Mouse (Mus musculus): ENCODE results near the gene Pex3. TPM values are rescaled to one million over a fixed set of nuclear protein-coding genes. Genes with fewer than 3 reads are reported as not detected.

Gene Pex3
- 12.4 and 14.2 TPM in 2 replicates for polyA plus RNA-seq (2016; fragmentation: Nextera tagmentation; extraction: Ambion mirVana)

DNA sequence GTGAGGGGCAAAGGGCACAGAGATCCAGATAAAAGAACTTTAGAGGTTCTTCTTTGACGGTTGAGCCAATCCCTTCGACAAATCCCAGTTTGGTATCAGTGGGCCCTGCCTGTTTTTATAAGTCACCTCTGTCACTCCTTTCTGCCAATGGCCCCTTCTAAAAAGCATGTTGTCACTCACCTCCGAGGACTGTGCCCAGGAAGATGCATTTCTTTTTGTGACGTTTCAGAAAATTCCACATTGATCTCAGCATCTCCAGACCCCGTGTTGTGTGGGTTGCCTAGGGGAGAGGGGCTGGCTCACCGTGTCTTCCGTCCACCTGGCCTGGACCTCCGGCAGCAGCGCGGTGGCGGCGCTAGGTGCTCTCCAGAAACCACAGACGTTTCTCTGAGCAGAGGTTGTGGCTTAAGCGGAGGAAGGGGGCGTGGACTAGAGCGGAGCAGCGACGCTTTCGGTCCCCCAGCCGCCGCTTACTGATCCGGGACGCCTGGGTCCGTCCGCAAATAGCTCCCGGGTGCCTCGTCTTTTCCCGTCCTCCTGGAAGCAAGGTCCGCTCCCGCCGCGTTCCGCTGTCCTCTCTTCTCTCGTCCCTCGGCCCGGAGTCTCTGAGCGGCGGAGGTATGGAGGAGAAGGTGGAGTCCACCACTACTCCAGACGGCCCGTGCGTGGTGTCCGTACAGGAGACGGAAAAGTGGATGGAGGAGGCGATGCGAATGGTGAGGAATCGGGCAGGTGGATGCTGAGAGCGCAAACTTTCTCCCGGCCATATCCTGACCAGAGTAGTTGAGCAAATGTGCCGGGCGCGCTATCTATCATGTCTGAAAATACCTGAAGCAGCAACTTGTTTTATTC lies at the start of gene Pex3, which contains the start of gene Adat2:
Gene Pex3 (minus strand): TSS at position 497 of the 852 bp plus-strand sequence.
Gene Adat2 (plus strand): TSS at position 249 of the 852 bp plus-strand sequence.
- ATAC-seq = peak; percentile 96
- Histone ChIP-seq H3K4me2 (peak within 1 kb of the TSS; percentile 81), H3K4me1 (peaks cover 12% of the 10 kb centered on the region), H3K9me3 (replicated peaks) (no peaks in the 10 kb centered on the region), H3K36me3 (peaks cover 12% of the 10 kb centered on the region), H3K27ac (peak within 1 kb of the TSS; percentile 86), H3K4me3 (peak within 1 kb of the TSS; percentile 77), H3K27me3 (replicated peaks) (no peaks in the 10 kb centered on the region), H3K9ac (peak within 1 kb of the TSS; percentile 82)
- WGBS (ENCODE audit: insufficient replicate concordance) = under 1% methylated on average over 51 of the region's 51 CpGs

DNA sequence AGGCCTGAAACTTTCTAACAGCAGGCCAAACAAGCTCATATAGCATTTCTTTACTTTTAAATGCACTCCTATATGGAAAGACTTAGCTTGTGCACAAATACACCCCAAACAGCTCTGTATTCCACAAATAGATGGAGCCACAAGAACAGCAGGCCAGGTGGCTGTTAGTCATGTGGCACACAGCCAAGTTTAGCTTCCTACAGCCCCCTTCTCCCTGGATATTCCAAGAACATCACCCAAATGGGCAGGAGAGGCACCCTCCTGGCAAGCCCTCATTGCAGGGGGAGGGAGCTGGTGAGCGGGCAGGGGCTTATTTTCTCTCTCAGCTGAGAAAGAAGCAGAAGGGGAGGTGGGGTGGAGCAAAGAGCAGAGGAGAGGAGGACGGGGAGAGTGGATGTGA lies 48.0 kb upstream of the Pex3 start:
- Histone ChIP-seq H3K4me3 (no peak overlapping the region), H3K4me1 (no peaks in the 10 kb centered on the region), H3K9me3 (replicated peaks) (no peaks in the 10 kb centered on the region), H3K4me2 (no peak overlapping the region), H3K27ac (no peak overlapping the region), H3K27me3 (replicated peaks) (no peaks in the 10 kb centered on the region), H3K36me3 (no peaks in the 10 kb centered on the region), H3K9ac (no peak overlapping the region)
- ATAC-seq = no peak
- 61% methylated on average over 2 of the region's 2 CpGs for WGBS (ENCODE audit: insufficient replicate concordance)

DNA sequence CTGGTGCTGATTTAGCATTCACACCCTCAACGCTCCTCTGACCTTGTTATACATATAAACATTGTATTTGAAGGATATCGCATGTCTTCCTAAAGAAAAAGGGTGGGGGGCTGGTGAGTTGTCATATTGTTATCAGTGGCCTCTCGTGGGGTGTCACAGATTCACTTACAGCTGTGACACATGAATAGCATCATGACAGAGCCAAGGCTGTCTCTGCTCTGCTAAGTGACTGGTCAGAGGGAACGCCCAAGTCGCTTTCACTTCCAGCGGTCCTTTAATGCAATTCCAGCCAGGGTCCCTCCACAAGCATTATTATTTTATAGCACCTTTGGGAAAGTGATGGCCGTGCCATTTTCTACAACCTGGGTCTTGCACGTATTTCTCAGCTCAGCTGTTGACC lies 44.5 kb upstream of the Pex3 start:
- H3K4me3 ChIP-seq = no peak overlapping the region
- no peaks in the 10 kb centered on the region for H3K27me3 ChIP-seq (replicated peaks)
- H3K36me3 ChIP-seq = no peaks in the 10 kb centered on the region
- WGBS (ENCODE audit: insufficient replicate concordance) = 75% methylated on average over 8 of the region's 8 CpGs
- ATAC-seq = no peak
- H3K27ac ChIP-seq = no peak overlapping the region
- no peaks in the 10 kb centered on the region for H3K9me3 ChIP-seq (replicated peaks)
- H3K4me2 ChIP-seq = no peak overlapping the region
- H3K9ac ChIP-seq = no peak overlapping the region
- no peaks in the 10 kb centered on the region for H3K4me1 ChIP-seq

DNA sequence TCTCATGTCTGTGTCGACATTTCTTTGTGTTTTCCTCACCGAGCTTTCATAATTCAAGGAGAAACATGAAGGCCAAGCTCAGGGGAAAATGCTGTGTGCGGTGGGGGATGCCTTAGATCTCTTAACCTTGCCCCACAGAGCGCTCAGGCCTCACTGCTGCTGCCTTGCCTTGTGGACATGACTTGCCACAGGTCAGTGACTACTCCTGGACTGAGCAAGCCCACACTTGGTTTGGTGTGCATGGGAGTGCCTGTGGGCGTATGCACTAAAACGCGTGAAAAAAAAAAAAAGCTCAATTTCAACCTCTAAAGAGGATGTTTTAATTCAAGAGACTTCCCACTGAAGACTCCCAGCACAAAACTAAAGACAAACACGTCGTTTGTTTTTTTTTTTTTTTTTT lies 43.9 kb upstream of the Pex3 start:
- Histone ChIP-seq H3K4me1 (no peaks in the 10 kb centered on the region), H3K4me3 (no peak overlapping the region), H3K9me3 (replicated peaks) (no peaks in the 10 kb centered on the region), H3K36me3 (no peaks in the 10 kb centered on the region), H3K27me3 (replicated peaks) (no peaks in the 10 kb centered on the region), H3K9ac (no peak overlapping the region), H3K4me2 (no peak overlapping the region), H3K27ac (no peak overlapping the region)
- ATAC-seq = no peak
- 74% methylated on average over 9 of the region's 9 CpGs for WGBS (ENCODE audit: insufficient replicate concordance)

DNA sequence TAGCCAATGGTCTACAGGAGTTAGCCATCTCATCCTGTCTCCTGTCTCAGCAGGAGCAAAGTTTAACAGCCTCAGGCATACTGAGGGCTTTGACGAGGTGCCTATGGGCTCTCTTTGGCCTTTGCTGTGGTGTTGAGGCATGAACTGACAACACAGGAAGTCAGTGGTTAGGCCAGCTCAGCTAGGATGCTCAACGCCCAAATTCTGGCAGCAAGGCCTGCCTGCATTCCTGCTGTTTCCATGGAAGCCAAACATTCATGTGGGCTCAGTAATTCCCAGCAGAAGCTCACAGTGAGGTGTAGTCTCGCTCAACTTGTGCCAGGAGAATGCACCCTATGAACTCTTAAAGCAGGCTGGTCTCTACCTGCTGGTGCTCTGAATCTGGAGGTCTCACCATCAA lies 43.1 kb upstream of the Pex3 start:
- Histone ChIP-seq H3K27ac (no peak overlapping the region), H3K9me3 (replicated peaks) (no peaks in the 10 kb centered on the region), H3K4me3 (no peak overlapping the region), H3K4me2 (no peak overlapping the region), H3K27me3 (replicated peaks) (no peaks in the 10 kb centered on the region), H3K4me1 (no peaks in the 10 kb centered on the region), H3K9ac (no peak overlapping the region), H3K36me3 (no peaks in the 10 kb centered on the region)
- no peak for ATAC-seq
- 24% methylated on average over 3 of the region's 3 CpGs for WGBS (ENCODE audit: insufficient replicate concordance)

DNA sequence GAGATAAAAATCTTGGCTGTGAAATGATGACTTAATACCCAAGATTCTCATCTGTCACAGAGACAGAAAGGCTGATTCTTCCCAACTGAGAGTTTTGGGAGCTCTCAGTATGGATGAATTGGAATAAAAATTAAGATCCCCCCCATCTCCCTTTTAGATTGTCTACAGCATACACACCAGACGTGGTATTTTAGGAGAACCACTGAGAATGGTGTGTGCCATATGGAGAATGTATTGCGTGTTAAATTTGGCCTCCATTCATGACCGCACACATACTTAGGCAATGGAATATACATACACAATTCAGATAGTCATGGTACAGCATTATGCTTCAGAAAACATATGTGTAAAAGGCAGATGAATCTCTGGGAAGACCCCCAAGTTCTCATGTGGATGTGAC lies 40.6 kb upstream of the Pex3 start:
- WGBS (ENCODE audit: insufficient replicate concordance) = 75% methylated on average over 3 of the region's 3 CpGs
- ATAC-seq = no peak
- H3K4me3 ChIP-seq = no peak overlapping the region
- no peak overlapping the region for H3K4me2 ChIP-seq
- H3K9ac ChIP-seq = no peak overlapping the region
- H3K4me1 ChIP-seq = no peaks in the 10 kb centered on the region
- no peak overlapping the region for H3K27ac ChIP-seq
- no peaks in the 10 kb centered on the region for H3K27me3 ChIP-seq (replicated peaks)
- H3K36me3 ChIP-seq = no peaks in the 10 kb centered on the region
- H3K9me3 ChIP-seq (replicated peaks) = no peaks in the 10 kb centered on the region

DNA sequence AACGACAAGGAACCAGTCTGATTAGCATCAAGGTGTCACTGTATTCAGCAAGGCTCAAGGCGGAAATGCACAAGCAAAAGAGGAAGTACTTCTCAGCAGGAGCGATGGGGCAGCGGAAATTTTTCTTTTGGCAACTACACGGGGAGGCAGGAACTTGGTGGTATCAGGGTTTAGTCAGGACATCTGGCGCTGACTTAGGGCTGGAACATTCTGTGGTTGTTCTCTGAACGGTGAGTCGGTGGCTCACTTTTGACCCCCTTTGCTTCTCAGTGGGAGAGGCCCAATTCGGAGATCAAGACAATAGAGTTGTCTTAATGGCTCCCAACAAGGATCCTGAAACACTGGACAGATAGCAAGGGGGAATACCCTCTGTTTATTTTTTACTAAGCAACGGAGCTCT lies 39.3 kb upstream of the Pex3 start:
- no peak overlapping the region for H3K4me3 ChIP-seq
- H3K4me1 ChIP-seq = no peaks in the 10 kb centered on the region
- no peak overlapping the region for H3K27ac ChIP-seq
- no peaks in the 10 kb centered on the region; the same call in 1 of the 2 replicates for H3K27me3 ChIP-seq (replicated peaks)
- H3K9me3 ChIP-seq (replicated peaks) = no peaks in the 10 kb centered on the region
- no peak overlapping the region for H3K9ac ChIP-seq
- H3K36me3 ChIP-seq = no peaks in the 10 kb centered on the region
- no peak for ATAC-seq
- 82% methylated on average over 10 of the region's 10 CpGs for WGBS (ENCODE audit: insufficient replicate concordance)
- no peak overlapping the region for H3K4me2 ChIP-seq

DNA sequence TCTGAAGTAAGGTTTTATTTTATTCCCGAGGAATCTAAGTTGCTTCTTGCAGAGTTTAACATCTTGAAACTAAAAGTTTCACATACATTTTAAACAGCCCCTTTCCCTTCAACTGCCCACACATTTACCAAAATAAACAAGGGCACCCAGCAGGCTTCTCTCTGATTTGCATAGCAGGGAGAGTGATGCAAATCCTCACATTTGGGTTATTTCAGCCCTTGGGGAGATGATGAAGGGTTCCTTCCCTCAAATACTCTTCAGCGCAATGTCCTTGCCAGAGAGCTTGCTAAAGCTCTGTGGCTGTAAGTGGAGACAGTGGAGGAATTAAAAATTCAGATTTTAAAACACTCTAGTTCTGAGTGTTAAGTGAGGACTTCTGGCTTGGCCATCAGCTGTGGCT lies 35.0 kb upstream of the Pex3 start:
- Histone ChIP-seq H3K27ac (no peak overlapping the region), H3K36me3 (no peaks in the 10 kb centered on the region), H3K9ac (no peak overlapping the region), H3K4me1 (no peaks in the 10 kb centered on the region), H3K27me3 (replicated peaks) (no peaks in the 10 kb centered on the region; the same call in 1 of the 2 replicates), H3K4me3 (no peak overlapping the region), H3K9me3 (replicated peaks) (no peaks in the 10 kb centered on the region), H3K4me2 (no peak overlapping the region)
- WGBS (ENCODE audit: insufficient replicate concordance) = 51% methylated on average over 2 of the region's 2 CpGs
- ATAC-seq = no peak

DNA sequence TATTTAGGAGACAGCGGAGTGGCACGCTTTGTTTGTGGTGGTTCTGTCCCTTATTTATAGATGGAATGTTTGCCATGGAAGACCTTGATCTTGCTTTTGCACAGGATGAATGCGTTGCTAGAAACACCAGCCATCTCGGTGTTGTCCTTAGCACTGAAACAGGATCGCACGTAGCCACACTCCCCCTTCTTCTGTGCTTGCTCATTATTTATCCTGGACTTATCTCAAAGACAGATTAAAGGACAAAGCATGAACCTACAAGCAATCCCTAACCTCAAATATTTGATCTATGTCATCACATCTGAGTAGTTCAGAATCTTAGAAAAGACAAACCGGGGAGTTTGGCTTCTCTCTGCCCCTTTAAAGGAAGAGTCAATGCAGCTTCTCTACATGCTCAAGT lies 24.2 kb upstream of the Pex3 start:
- no peak for ATAC-seq
- no peaks in the 10 kb centered on the region for H3K9me3 ChIP-seq (replicated peaks)
- H3K4me2 ChIP-seq = no peak overlapping the region
- no peak overlapping the region for H3K9ac ChIP-seq
- H3K4me1 ChIP-seq = no peaks in the 10 kb centered on the region
- no peak overlapping the region for H3K4me3 ChIP-seq
- H3K36me3 ChIP-seq = no peaks in the 10 kb centered on the region
- H3K27me3 ChIP-seq (replicated peaks) = no peaks in the 10 kb centered on the region
- 82% methylated on average over 7 of the region's 7 CpGs for WGBS (ENCODE audit: insufficient replicate concordance)
- no peak overlapping the region for H3K27ac ChIP-seq

DNA sequence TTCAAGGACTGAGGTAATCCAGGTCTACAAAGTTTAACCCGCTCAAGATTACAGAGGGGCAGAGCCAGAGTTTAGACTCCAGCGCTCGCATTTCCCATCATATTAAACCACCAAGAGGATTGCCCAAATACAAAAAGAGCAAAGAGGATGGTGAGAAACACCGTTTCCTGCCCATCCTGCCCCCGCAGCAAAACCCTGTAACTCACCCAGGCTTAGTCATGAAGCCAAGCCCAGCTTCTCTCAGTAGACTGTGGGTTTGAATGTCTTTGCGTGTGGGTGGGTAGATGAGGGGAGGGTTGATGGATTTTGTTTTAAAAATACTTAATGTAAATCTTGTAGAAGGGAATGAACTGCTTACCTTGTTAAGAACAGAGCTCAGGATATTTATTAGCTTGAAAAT lies 19.5 kb upstream of the Pex3 start:
- Histone ChIP-seq H3K4me3 (no peak overlapping the region), H3K4me1 (no peaks in the 10 kb centered on the region), H3K36me3 (no peaks in the 10 kb centered on the region), H3K9ac (no peak overlapping the region), H3K4me2 (no peak overlapping the region), H3K27ac (no peak overlapping the region), H3K27me3 (replicated peaks) (no peaks in the 10 kb centered on the region), H3K9me3 (replicated peaks) (no peaks in the 10 kb centered on the region)
- ATAC-seq = no peak
- WGBS (ENCODE audit: insufficient replicate concordance) = 70% methylated on average over 6 of the region's 6 CpGs

DNA sequence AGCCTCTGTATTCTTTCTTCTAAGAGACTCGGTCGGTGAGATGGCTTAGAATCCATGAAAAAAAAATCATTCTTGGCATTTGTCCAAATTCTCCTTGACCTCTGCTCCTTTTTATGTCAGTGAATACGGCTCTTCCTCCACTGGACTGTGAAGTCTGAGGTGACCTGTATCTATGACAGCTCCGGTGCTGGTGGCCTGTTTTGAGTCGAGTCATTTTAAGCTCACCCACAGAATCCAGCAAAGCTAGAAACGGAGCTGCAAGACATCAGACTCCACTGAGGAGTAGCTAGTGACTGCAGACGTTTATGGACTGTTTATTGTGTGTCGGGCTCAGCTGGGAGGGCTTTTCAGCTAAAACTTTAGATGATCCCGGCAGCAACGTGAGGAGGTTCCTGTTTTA lies 19.1 kb upstream of the Pex3 start:
- WGBS (ENCODE audit: insufficient replicate concordance) = 59% methylated on average over 10 of the region's 10 CpGs
- no peaks in the 10 kb centered on the region for H3K36me3 ChIP-seq
- no peak overlapping the region for H3K4me2 ChIP-seq
- no peaks in the 10 kb centered on the region for H3K27me3 ChIP-seq (replicated peaks)
- no peak for ATAC-seq
- no peak overlapping the region for H3K9ac ChIP-seq
- H3K4me1 ChIP-seq = no peaks in the 10 kb centered on the region
- H3K9me3 ChIP-seq (replicated peaks) = no peaks in the 10 kb centered on the region
- H3K4me3 ChIP-seq = no peak overlapping the region
- H3K27ac ChIP-seq = no peak overlapping the region

DNA sequence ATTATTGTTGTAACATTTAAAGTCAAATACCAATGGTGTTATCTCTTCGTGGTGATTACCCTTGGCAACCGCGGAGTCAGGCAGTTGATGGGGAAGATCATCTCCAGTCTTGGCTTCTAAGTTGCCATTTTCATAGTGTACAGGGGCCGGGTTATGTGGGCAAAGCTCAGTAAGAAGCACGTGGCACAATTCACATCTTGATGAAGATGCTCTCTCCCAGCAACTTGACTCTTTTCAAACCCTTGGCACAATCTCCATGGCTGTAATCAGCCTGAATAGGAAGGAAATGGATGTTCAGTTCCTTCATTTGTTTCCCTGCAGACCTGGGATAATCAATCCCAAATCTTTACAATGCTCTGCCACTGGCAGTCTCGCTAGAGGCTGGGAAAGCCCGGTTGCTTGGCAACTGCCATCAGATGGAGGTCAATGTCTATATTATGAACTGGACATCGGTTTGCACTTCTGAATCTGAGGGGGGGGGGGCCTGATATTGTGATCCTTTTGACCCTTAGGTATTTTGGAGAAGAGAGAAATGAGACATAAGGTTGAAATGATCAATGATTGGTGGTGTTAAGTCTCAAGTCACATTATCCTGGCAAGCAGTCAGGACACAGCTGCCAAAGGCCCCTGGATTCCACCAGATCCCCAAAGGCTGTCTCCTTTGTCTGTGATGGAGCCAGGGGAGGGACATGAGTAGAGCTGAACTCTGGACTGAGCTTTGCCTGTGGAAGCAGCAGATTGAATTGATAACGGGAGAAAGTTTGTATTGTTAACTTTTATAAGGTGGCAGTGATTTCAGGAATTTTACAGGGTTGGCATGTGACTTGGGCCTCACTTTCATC lies 18.0 kb upstream of the Pex3 start:
- ATAC-seq = no peak
- H3K9me3 ChIP-seq (replicated peaks) = no peaks in the 10 kb centered on the region
- no peaks in the 10 kb centered on the region for H3K36me3 ChIP-seq
- no peak overlapping the region for H3K4me2 ChIP-seq
- WGBS (ENCODE audit: insufficient replicate concordance) = 60% methylated on average over 9 of the region's 9 CpGs
- no peak overlapping the region for H3K9ac ChIP-seq
- no peak overlapping the region for H3K4me3 ChIP-seq
- H3K27me3 ChIP-seq (replicated peaks) = no peaks in the 10 kb centered on the region
- H3K27ac ChIP-seq = no peak overlapping the region
- H3K4me1 ChIP-seq = no peaks in the 10 kb centered on the region

All from liver, embryonic 12.5 days (tissue).